Mouse (Mus musculus) lung, postnatal 0 days (tissue): ENCODE data around the gene Ndfip2.

ENCODE experiments used
- CTCF ChIP-seq: IDR thresholded peaks from 2 replicates; pipeline ENCODE4 v1.5.1; 2016; ENCODE audit warnings: antibody characterized with exemption, mild to moderate bottlenecking
- EP300 ChIP-seq: IDR thresholded peaks from 2 replicates; pipeline ENCODE4 v1.6.1; 2016; ENCODE audit warnings: antibody characterized with exemption, mild to moderate bottlenecking, control low read depth

DNA sequence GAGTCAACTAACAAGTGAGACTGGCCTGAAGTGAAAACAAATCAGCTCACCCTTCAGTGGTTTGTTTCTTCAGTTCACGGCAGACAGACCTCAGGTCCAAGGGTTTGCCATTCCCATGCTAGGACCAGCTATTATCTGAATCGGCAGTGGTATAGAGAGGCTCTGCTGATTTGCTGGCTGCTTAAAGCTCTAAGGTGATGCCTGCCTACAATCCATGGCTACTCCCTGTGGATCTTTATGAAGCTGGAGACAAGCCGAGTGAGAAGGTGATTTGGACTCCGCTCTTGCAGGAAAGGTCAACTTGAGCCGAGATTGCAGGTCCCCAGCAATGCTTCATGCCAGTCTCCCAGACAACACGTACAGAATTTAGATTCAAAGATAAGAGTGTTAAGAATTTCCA is 8.7 kb downstream of the Ndfip2 start:
- TF ChIP-seq CTCF = no peak
- TF ChIP-seq EP300 = no peak
